Mouse (Mus musculus) embryonic stem cell, embryonic (primary cell): ENCODE results near the gene Fxyd1.

Experiments
- CTCF ChIA-PET, 4 experiments: fragments of 300-600 bp in 2 of 4; fragments of 350-600 bp in 2 of 4; sonication (Branson Sonifier 250); formaldehyde crosslinking; loops; one replicate each; lab custom pipeline; 2022; ENCODE audit warnings: inconsistent platforms in 2 of 4; lab: Charles Lee
- POLR2A ChIA-PET, 4 experiments: fragments of 300-600 bp in 2 of 4; fragments of 350-600 bp in 2 of 4; sonication (Branson Sonifier 250); formaldehyde crosslinking; loops; one replicate each; lab custom pipeline; 2022; ENCODE audit warnings: antibody characterized with exemption in 4 of 4, inconsistent platforms in 1 of 4; lab: Charles Lee

Fxyd1 gene

DNA sequence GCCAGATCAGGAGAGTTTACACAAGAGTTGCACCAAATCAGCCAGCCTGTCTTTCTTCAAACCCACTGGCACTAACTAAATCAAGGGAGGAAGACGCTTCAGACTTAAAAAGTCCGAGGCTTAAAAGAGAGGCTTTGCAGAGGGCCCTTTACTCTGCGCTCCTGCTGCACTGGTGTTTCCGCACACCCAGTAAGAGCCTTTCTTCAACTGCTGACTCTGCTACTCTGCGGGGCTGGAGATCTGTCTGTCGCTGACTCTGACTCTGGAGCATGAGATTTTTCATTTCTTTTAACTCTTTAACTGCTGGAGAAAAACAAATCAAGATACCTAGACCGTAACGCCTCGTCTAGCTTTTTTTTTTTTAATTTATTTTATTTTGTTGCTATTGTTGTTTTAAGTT is 27.1 kb upstream of the Fxyd1 start:
- POLR2A ChIA-PET = interaction anchor here in 2 of 4 experiments (0.8 to 1.7 kb wide), 5 partner anchors 11 to 129 kb away, joined by 3 to 6 read pairs (median 5); no protein-coding TSS in a partner anchor

DNA sequence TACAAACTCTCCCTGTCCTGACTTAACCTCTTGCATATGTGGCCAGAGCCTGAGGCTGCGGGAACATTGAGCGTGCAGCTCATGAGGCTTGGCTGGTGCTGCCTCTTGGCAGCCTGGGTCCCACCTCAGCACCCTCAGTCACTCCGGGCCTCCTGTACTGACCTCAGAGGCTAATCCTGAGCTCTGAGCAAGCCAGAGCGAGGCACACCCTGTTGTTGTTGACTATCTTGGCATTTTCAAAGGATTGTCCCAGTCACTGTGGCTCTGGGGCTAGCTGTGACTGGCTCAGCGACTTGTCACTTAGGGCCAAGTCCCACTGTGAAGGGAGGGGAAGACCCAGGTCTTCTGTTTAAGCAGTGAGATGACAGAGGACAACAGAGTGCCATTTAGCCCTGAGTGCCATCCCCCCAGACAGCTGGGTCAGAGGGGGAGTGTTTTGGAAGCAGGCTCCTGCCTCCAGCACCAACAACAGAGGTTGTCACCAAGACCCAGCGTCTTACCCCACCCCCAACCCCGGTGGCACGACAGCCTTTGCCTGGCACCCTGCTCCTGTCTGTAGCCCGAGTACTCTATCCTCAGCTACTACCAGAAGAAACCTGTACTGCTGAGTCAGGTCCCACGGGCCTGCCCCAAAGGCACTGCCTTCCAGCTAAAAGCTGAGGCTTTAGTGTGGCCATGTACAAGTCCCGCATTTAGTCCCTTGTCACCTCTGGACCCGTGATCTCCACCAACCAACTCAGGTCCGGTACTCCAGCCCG is 26.0 kb upstream of the Fxyd1 start:
- POLR2A ChIA-PET = interaction anchor here in 2 of 4 experiments (0.6 to 1.6 kb wide), 7 partner anchors 9 to 449 kb away, joined by 3 to 6 read pairs (median 3); no protein-coding TSS in a partner anchor
- CTCF ChIA-PET = interaction anchor here in 3 of 4 experiments (0.6 to 3.7 kb wide), 11 partner anchors 12 to 228 kb away, joined by 3 to 30 read pairs (median 3); partner anchors contain the start of gene Lgi4 (in 1 of the 3)

More for the DNA sequence above, 27.1 kb upstream of the Fxyd1 start:
- CTCF ChIA-PET = interaction anchor here in 2 of 4 experiments (0.6 to 3.7 kb wide), 4 partner anchors 11 to 211 kb away, joined by 3 to 30 read pairs (median 4); no protein-coding TSS in a partner anchor

DNA sequence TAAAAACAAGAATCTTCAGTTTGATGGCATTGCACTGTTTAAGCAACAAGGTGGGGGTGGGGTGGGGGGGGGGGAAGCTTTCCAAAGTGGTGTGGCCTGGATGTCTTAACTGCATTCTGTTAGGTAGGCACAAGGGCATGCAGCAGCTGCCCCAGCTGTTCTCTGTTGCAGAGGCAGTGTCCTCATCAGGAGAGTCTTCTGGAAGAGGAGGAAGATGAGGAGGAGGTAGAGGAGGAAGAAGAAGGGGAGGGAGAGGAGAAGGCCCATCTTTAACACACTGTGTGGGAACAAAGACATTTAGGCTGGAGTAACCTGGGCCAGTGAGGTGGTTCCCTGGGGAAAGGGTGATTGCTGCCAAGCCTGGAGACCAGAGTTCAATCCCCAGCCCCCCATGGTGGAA is 25.1 kb upstream of the Fxyd1 start:
- ChIA-PET CTCF (interaction anchor here in 1 of 4 experiments (0.8 to 3.7 kb wide), 2 partner anchors 16 to 29 kb away, joined by 4 to 30 read pairs; no protein-coding TSS in a partner anchor), POLR2A (interaction anchor here in 2 of 4 experiments (0.5 to 1.6 kb wide), 3 partner anchors 15 to 16 kb away, joined by 3 to 6 read pairs (median 3); no protein-coding TSS in a partner anchor)

DNA sequence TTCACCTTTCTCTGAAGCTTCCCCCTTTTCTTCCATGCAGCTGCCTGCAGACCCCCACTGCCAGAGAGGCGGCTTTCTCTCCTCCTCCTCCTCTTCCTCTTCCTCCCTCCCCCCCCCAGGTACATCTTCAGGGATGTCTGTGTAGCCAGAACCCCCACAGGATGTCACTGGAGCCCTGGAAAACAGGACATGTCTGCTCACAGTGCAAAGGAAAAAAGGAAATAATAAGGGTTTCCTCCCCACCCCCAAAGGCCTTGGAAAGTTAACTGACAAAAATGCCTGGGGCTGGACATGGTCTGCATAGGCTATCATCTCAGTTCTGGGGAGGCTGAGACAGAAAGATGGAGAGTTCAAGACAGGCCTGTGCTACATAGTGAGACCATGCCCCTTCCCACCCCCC is 24.1 kb upstream of the Fxyd1 start:
- ChIA-PET CTCF (interaction anchor here in 2 of 4 experiments (0.7 to 1.0 kb wide), 2 partner anchors 16 to 17 kb away, joined by 3 read pairs; no protein-coding TSS in a partner anchor), POLR2A (interaction anchor here in 3 of 4 experiments (0.6 to 1.7 kb wide), 3 partner anchors 14 to 428 kb away, joined by 3 read pairs; no protein-coding TSS in a partner anchor)

DNA sequence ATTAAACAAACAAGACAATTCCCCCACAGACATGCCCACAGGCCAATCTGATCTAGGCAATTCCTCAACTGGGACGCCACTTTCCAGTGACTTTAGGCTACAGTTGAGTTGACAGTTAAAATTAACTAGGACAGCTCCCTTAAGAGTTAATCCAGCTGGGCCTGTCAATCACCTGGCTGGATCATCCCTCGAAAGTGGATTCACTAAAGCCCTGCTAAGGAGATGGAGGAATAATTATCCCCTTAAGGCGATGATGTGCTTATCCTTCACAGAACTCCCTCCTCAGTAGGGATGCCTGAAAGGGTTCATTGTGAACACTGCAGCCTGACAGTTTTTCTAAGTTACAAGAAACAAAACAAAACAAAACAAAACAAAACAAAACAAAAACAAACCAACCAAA is 23.6 kb upstream of the Fxyd1 start:
- ChIA-PET CTCF (interaction anchor here in 3 of 4 experiments (0.7 to 1.0 kb wide), 3 partner anchors 14 to 18 kb away, joined by 3 read pairs; no protein-coding TSS in a partner anchor), POLR2A (interaction anchor here in 3 of 4 experiments (0.6 to 1.7 kb wide), 3 partner anchors 14 to 427 kb away, joined by 3 read pairs; no protein-coding TSS in a partner anchor)

DNA sequence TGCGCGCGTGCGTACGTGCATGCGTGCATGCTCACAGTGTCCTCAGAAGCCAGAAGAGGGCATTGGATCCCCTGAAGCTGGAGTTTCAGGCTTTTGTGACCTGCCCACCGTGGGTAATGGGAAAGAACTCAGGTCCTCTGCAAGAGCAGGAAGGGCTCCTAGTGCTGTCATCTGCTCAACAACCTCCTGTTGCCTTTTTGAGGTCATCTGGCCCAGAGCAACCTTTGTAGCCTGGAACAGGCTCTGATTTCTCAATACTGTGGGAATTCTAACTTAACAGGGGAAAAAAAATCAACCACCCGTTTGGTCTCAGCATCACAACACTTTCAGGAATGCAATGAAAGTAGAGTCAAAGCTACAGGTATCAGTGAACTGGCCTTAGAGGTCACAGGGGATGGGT is 22.7 kb upstream of the Fxyd1 start:
- POLR2A ChIA-PET = interaction anchor here in 2 of 4 experiments (0.6 to 1.7 kb wide), 2 partner anchors 13 to 422 kb away, joined by 3 read pairs; no protein-coding TSS in a partner anchor
- CTCF ChIA-PET = interaction anchor here in 1 of 4 experiments (1.0 kb wide), 1 partner anchor 13 kb away, joined by 3 read pairs; no protein-coding TSS in a partner anchor

DNA sequence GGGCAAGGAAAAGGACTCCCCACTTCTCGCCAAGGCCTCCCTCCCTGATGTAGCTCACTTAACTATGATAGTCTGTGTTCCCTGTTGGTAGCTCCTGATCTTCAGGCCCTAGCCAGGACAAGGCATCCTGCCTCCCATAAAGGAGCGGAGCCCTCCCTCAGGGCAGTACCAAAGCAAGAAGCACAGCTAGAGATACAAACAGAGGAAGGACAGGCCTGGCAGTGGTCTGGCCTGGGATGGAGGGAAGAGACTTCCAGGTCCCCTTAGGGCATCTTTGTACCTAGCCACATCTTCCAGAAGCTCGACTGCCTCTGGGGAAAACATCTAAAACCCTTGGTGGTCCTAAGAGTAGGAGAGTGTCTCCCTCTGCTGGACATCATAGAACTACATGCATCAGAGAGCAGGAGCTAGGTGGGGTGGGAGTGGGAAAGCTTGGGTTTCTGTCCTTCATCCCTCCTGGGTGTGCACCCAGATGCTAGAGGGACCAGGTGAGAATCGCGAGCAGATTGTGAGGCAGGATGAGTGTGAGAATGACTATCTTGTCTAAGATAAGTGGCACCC is 21.0 kb upstream of the Fxyd1 start:
- ChIA-PET POLR2A (interaction anchor here in 3 of 4 experiments (0.6 to 1.2 kb wide), 8 partner anchors 10 to 360 kb away, joined by 3 to 4 read pairs (median 3); partner anchors contain the start of gene Lgi4 (in 1 of the 3)), CTCF (interaction anchor here (0.5 to 2.4 kb wide), 94 partner anchors 8 to 777 kb away, joined by 3 to 38 read pairs (median 4); partner anchors contain the start of genes Lgi4 (in 4 of the 4), Fxyd1 (in 3 of the 4), Fam187b (in 2 of the 4) and Fxyd7 (in 2 of the 4))

DNA sequence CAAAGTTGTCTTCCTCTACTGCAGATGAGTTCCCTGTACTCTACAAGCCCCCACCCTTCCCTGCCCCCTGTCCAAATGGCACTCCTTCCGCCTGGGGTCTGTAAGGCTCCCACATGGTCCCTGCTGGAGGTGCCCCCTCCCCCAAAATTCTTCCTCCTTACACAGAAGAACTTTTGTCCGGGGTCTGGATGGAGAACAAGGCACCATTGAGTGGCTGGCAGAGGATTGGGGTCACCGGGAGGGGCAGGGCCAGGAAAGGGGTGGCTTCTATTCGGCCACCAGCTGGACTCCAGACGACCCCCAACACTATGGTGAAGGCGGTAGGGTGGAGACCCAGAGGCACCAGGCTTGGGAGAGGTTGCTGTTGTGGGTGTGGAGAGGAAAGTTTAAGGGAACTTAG is 20.5 kb upstream of the Fxyd1 start:
- CTCF ChIA-PET = interaction anchor here (0.6 to 2.4 kb wide), 72 partner anchors 8 to 412 kb away, joined by 3 to 38 read pairs (median 4); partner anchors contain the start of genes Lgi4 (in 4 of the 4), Fxyd1 (in 3 of the 4), Fam187b (in 2 of the 4) and Fxyd7 (in 2 of the 4)
- POLR2A ChIA-PET = interaction anchor here in 3 of 4 experiments (0.6 to 1.2 kb wide), 6 partner anchors 10 to 164 kb away, joined by 3 to 4 read pairs (median 3); partner anchors contain the start of gene Lgi4 (in 1 of the 3)

DNA sequence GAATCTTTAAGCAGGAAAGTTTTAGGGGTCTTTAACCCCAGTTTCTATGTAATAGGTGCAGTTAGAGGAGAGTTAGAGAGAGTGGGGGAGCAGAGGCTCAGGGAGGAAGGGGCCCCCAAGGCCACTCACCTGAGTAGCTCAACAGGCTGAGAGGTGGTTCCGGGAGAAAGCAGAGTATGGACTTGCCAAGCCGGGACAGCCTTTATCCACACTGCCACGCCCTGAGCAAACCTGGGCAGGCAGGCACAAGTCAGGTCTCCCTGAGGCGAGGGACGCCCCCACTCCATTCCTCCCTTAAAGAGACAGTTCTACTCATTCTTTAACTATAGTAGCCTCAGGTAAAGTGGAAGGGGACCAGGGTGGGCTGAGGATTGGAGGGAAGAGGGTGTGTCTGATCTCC is 19.5 kb upstream of the Fxyd1 start, which contains the start of gene Fxyd3:
Gene Fxyd3 (minus strand): TSS at position 213 of the 400 bp plus-strand sequence.
- ChIA-PET CTCF (interaction anchor here in 2 of 4 experiments (1.7 to 2.4 kb wide), 2 partner anchors 18 to 21 kb away, joined by 3 to 38 read pairs; partner anchors contain the start of genes Fxyd1 (in 1 of the 2) and Lgi4 (in 1 of the 2)), POLR2A (no interaction called here)

DNA sequence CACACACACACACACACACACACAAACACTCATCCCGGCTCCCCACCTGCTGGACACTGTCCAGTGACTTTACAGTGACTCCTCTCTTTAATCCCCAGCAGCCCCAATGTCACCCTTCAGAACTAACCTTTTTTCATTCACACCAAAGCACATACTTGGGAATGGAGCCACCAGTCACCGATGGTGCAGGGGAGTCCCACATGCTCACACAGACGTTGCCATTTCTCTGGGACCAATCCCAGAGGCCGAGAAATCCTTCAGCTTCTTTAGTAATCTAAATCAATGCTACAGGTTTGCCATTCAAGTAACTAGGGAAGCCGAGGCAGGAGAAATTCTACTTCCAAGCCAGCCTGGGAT is 17.7 kb upstream of the Fxyd1 start:
- CTCF ChIA-PET = interaction anchor here in 1 of 4 experiments (1.4 kb wide), 1 partner anchor 23 kb away, joined by 7 read pairs; no protein-coding TSS in a partner anchor
- POLR2A ChIA-PET = no interaction called here

DNA sequence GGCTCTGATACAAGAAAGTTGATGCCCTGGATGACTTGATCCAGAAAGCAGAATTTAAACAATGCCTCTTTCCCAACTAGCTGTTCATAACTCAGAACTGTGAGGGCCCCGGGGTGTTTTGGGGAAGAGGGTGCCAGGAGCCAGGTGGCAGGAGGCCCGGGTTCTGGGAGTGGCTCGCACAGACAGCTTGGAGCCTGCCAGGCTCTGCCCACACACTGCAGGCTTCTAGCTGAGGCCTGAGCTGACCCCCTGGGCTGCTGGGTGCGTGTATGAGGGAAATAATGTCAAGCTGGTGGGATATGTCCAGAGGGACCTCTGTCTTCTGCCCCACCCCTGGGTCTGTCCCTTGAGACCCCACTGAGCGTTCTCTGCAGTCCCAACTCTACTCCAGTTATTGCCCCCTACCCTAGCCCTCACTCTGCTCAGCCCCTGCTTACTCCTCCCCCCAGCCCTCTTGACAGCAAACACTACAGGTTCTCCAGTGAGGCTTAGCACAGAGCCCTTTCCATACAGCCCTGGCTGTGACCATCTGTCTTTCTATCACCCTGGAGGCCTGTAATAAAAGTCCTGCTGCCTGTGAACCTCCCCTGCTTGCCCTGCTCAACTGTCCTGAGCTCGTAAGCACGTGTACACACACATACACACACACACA is 17.2 kb upstream of the Fxyd1 start:
- POLR2A ChIA-PET = no interaction called here
- CTCF ChIA-PET = interaction anchor here in 1 of 4 experiments (1.4 kb wide), 1 partner anchor 24 kb away, joined by 7 read pairs; no protein-coding TSS in a partner anchor

DNA sequence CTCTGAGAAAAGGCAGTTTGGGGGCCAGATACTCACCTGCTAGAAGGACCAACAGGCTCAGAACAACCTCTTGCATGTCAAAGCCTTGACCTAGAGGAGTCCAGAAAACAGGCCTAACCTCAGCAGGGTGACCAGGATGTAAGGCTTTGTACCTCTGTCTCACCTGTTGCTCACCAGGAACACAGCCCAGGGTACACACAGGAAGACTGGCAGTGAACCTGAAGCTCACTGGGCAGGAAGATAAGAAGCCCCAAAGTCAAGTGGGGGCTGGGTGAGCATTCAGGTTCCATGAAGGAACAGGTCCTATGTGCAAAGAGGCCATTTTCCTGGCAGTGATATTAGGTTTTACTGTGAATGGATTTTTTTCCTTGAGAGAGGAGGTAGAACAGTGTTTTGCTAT is 16.5 kb upstream of the Fxyd1 start:
- ChIA-PET POLR2A (no interaction called here), CTCF (no interaction called here)

DNA sequence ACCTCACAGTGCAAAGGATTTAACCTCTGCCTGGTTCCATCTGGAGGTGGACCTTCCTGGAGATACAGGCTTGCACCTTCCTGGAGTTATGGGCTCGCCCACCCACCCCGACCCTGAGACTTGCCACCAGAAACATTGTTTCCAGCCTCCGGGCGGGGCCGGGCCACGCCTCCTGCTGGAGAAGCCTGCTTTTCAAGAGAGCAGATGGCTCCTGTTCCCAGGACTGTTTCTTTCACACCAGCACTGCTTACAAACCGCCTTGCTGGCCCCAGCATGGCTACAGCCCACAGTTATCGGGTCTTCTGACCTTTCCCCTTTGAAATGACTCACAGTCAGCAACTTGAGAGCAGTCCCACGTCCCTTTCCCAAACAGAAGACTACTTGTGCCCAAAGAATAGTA is 15.3 kb upstream of the Fxyd1 start:
- ChIA-PET POLR2A (no interaction called here), CTCF (interaction anchor here in 1 of 4 experiments (3.0 kb wide), 1 partner anchor 13 kb away, joined by 8 read pairs; the partner anchor contains the start of gene Lgi4)

DNA sequence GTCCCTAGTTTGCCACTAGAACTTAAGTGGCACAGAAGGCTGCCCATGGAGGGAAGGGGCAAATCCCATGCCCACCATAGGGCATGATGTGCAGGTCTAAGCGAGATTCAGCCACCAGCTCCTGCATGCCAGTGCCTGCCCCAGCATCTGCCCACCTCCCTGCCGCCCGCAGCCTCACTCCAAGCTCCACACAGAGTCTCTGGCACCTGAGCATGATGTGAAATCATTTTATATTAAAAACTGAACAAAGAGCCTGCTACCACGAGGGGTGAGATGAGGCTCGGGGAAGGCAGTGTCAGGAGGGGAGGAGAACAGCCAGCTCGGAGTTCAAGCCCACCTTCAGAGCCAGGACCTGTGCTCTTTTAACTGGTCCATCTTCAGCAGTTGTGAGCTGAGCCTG is 13.3 kb upstream of the Fxyd1 start:
- ChIA-PET POLR2A (interaction anchor here in 1 of 4 experiments (1.1 to 1.5 kb wide), 2 partner anchors 12 to 28 kb away, joined by 3 to 4 read pairs; no protein-coding TSS in a partner anchor), CTCF (interaction anchor here (1.0 to 4.5 kb wide), 9 partner anchors 8 to 27 kb away, joined by 3 to 30 read pairs (median 5); partner anchors contain the start of gene Lgi4 (in 2 of the 4))

DNA sequence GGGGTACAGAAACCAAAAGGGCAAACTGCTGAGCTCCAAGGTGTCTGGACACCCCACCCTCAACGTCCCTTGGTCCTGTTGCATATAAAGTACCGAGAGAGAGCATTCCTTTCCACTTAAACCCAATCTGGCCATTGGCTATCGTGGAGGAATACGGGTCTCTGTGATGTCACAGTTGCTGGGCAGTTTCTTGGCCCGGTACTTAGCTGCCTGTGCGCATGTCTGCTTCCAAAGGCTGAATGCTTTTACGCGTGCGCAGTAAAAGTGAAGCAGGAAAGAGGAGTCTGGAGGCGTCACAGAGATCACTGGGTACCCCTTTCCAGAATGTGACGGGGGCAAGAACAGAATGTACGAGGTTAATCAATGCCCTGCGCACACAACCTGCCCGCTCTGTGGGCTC is 12.5 kb upstream of the Fxyd1 start:
- POLR2A ChIA-PET = interaction anchor here in 1 of 4 experiments (0.6 to 1.1 kb wide), 2 partner anchors 12 to 14 kb away, joined by 3 read pairs; no protein-coding TSS in a partner anchor
- CTCF ChIA-PET = interaction anchor here (1.0 to 4.5 kb wide), 9 partner anchors 8 to 28 kb away, joined by 3 to 30 read pairs (median 5); partner anchors contain the start of gene Lgi4 (in 2 of the 4)

DNA sequence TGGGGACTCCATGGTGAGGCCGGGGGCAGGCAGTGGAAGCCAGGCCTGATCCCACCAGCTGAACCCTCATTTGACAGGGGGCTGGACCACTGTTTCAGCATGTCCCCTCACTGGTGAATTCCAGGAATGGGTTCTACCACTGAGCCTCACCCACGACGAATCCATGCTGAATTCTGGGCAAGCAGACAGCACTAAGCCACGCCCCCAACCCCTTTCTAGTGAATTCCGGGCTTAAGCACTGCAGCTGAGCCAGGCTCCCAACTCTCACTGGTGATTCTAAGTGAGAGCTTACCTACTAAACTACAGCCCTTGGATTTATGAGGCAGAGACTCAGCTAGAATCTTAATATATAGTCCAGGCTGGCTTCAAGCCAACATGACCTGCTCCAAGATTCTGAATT is 10.8 kb upstream of the Fxyd1 start:
- ChIA-PET CTCF (interaction anchor here in 3 of 4 experiments (0.7 to 4.5 kb wide), 17 partner anchors 9 to 434 kb away, joined by 3 to 30 read pairs (median 6); partner anchors contain the start of genes Lgi4 (in 2 of the 3), Fxyd1 (in 1 of the 3) and Gramd1a (in 1 of the 3)), POLR2A (interaction anchor here in 2 of 4 experiments (0.7 to 2.2 kb wide), 11 partner anchors 10 to 85 kb away, joined by 3 to 6 read pairs (median 3); no protein-coding TSS in a partner anchor)
